Mouse (Mus musculus) brown adipose tissue, adult 24 weeks (tissue): ENCODE measurements around the gene Syne2. TPM values are rescaled to one million over a fixed set of nuclear protein-coding genes. Genes with fewer than 3 reads are reported as not detected.

Experiments used
- H3K27ac ChIP-seq: fragments of 200-500 bp; replicated peaks from 2 replicates; pipeline ENCODE4 v1.5.1; 2012; ENCODE audit warnings: low read depth, mild to moderate bottlenecking, low read length
- H3K4me1 ChIP-seq: fragments of 200-500 bp; 2 replicates; pipeline ENCODE4 v1.6.1; 2012; ENCODE audit warnings: low read length, mixed read lengths; ENCODE audit not compliant: control insufficient read depth, insufficient read depth, insufficient read length
- H3K4me3 ChIP-seq: fragments of 200-500 bp; 2 replicates; pipeline ENCODE4 v1.5.1; 2012; ENCODE audit warnings: low read depth, mild to moderate bottlenecking, low read length, moderate library complexity; ENCODE audit not compliant: insufficient read depth
- polyA plus RNA-seq: library from polyadenylated mRNA; stranded (reverse); fragments of >200 nt; gene quantifications from 2 replicates; pipeline ENCODE4 v1.2.4, GENCODE M21; 2012; ENCODE audit not compliant: missing spikeins, insufficient read depth, insufficient read length

Syne2 gene
- polyA plus RNA-seq, 1 experiment: 19.7 TPM

DNA sequence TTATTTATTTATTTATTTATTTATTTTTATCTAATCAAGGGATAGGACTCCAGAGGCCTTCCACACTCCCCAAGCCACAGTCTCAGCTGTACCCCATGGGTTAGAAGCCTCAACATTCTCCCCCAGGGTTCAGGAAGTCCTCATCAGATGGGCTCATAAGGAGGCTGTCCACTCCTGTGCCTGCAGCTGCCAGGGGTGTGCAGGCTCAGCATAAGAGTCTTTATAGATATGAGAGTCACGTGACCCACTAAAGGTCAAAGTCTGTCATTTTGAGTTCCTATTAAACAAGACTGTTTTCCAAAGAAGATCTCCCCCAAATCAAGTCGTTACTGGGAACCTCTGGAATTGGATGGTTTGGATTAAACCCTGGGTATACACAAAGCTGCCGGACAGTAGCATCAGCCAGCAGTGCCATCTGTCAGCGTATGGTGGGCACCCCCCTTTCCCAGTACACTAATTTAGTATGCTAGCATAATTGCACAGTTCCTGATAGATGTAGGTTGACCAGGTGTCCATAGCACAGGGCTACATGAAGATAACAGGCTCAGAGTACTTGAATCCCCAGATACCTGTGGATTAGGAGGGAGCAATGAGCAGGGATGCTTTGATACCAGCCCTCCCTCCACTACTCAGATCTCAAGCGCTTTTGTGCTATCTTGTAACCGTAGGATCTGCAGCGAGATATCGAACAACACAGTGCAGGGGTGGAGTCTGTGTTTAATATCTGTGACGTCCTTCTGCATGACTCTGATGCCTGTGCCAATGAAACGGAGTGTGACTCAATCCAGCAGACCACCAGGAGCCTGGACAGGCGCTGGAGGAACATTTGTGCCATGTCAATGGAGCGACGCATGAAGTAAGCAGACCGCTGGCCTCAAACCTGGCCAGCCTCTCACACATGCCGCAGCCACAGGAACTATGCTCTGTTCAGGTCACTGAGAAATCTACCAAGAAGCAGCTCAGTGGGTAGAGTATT is 276.0 kb downstream of the Syne2 start:
- Histone ChIP-seq H3K4me3 (no peak overlapping the region), H3K4me1 (no peaks in the 10 kb centered on the region), H3K27ac (no peak overlapping the region)

DNA sequence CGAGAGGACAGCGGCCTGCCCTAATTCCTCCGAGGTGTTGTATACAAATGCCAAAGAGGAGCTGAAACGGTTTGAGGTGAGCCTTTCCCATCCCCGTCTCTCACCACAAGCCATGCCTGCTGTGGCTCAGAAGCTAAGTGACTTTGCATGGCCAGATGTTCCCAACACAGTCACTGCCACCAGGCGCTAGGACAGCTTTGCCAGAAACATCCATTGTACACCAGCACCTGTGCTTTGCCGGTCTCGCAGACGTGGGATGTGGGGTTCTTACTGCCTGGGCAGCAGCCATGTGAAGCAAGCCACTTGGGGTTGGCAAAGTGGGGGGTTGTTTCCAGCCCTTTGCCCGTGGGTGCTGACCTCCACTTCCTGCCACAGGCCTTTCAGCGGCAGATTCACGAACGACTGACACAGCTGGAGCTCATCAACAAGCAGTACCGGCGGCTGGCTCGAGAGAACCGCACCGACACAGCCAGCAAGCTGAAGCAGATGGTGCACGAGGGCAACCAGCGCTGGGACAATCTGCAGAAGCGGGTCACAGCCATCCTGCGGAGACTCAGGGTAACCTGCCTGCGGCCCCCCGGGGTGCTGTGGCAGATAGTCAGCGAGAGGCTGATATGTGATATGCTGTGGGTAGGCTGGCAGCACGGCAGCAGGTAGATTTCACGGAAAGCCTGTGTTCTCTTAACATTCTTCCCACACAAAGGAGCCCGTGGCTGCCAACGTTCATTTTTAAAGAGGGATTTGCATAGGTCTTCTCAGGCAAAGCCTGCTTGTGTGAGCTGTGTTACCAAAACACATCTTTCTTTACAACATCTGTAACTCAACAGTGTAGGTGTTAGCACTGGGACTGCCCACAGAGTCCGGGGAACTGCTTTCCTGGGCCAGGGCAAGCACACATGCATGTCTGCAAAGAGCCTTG is 277.4 kb downstream of the Syne2 start:
- Histone ChIP-seq H3K4me3 (no peak overlapping the region), H3K4me1 (no peaks in the 10 kb centered on the region; the same call in 1 of the 2 replicates), H3K27ac (no peak overlapping the region)

DNA sequence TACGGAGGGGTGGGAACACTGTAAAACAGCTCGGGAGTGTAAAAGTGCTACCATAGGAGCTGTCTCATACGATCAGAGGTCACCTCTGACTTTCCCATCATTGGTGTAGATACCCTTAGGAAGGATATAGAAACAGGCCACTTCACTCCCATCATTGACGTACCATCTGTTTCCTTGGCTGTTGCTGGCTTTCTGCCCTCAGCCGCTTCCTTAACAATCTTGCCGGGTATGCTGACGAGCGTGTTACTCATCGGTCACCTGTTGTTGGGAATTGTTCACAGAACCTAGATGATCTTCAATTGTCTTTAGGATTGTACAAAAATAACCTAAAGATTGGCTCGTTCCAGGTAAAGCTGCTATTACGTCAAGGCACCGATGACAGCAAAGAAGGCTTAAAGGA is 284.7 kb downstream of the Syne2 start:
- Histone ChIP-seq H3K4me3 (no peak overlapping the region), H3K27ac (no peak overlapping the region), H3K4me1 (no peaks in the 10 kb centered on the region; the same call in 1 of the 2 replicates)

DNA sequence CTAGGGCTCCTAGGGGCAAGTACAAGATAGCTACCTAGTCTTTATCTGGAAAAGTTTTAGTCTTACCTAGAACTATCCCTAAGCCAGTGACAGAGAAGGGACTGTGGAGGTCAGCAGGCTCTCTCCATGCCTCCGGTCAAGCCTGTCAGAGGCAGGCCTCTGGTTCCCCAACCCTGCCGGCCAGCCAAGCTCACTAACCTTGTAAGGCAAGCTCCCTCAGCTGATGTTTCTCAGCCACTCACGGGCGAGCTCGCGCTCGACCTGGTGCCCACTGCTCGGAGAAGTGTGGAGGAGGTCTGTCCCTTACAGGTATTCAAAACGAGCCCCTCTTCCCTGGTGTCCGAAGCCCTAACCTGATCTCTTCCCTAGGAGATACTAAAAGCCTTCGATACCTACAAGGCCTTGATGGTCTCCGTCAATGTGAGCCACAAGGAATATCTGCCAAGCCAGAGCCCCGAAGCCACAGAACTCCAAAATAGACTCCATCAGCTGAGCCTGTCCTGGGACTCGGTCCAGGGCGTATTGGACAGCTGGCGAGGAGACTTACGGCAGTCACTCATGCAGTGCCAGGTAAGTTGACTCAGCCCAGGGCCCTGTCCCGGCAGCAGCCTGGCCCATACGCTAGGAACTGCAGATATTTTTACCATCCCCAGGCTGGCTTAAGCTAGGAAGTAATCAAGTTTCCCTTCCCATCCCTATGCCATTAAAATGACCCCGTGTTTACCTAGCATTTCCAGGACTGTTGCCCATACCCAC is 286.8 kb downstream of the Syne2 start:
- Histone ChIP-seq H3K4me1 (no peaks in the 10 kb centered on the region), H3K4me3 (no peak overlapping the region), H3K27ac (no peak overlapping the region)

DNA sequence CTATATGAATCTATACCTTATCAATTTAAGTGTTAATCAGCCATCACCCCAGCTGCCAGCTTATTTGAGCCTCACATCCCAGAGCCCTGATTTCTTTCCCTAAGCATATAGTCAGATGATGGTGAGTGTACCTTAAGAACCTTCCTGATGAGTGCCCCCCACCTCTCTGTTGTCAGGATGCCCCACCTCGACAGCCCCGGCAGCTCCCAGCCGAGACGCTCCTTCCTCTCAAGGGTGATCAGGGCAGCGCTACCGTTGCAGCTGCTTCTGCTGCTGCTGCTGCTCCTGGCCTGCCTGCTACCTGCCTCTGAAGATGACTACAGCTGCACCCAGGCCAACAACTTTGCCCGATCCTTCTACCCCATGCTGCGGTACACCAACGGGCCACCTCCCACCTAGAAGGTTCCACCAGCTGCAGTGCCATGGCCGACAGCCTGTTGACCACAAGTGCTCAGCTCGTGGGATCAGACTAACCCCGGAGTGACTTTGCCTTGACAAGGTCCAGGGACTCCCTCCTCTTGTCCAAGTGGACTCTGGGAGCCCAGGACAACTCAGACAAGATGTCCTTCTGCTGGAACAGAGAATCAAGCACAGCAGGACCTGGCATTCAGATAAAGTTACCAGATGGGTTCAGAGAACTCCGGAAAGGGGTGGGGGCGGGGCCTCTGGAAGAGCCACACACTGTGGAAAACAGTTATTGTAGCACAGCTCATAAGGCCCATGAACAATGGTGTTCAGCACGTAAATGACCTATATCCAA is 291.9 kb downstream of the Syne2 start:
- no peaks in the 10 kb centered on the region for H3K4me1 ChIP-seq
- H3K27ac ChIP-seq: no peak overlapping the region

DNA sequence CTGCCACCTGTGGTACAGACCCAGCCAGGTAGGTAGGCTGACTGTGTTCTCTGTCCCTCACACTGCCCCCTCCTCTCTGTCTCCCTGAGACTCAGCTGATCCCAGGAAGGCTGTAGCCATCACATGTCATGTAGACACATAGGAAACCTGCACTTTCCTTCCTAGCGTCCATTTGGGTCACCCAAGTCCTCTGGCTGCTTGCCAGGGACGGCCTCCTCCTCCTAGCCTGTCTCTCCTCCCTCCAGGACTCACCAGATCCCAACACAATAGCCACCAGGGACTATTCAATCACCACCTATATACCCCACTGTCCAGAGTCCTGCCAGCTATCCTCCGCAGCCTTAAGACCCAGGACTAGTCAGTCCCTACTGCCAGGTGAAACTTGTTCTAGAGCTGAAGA is 293.1 kb downstream of the Syne2 start:
- H3K4me1 ChIP-seq: no peaks in the 10 kb centered on the region
- no peak overlapping the region for H3K4me3 ChIP-seq
- H3K27ac ChIP-seq: no peak overlapping the region

More for the DNA sequence above, 291.9 kb downstream of the Syne2 start:
- no peak overlapping the region for H3K4me3 ChIP-seq

DNA sequence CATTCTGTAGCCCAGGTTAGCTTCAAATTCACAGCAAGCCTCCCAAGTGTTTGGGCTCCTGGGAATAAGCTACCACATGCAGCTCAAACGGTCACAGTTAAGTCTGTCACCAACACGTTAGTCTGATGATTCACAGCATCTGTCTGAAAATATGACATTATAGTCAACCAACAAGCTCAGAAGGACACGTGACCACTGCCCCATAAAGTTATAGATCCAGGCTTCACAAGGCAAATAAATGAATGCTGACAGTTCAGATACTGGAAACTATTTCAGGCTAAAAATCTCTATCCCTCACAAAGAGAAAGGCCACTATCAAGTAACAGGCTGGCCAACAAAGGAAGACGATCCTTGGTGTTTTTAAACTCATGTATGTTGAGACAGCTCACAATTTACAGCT is 298.6 kb downstream of the Syne2 start:
- Histone ChIP-seq H3K4me3 (no peak overlapping the region), H3K27ac (no peak overlapping the region), H3K4me1 (no peaks in the 10 kb centered on the region)

DNA sequence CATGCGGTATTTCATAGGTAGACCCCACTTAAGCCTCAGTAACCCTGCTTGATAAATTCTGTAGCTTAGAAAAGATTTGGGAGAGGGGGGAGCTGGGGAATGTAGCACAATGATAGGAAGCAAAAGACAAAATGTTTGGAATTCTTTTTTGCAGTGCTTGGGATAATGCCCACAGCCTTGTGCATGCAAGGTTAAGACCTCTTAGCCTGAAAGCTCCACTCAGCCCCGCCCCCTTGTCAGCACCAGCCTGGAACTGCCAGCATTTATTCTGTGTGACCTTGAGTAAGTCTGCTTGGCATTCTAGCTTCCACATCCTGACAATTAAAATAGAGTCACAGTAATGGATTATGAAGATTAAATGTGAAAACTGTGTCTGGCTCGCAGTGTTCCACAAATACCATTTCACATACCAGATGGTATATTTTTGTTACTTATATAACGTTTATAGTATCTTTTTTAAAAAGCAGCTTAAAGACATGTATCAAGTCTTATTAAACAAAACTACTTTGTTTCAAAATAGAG is 299.8 kb downstream of the Syne2 start:
- Histone ChIP-seq H3K4me1 (no peaks in the 10 kb centered on the region), H3K27ac (no peak overlapping the region), H3K4me3 (no peak overlapping the region)

DNA sequence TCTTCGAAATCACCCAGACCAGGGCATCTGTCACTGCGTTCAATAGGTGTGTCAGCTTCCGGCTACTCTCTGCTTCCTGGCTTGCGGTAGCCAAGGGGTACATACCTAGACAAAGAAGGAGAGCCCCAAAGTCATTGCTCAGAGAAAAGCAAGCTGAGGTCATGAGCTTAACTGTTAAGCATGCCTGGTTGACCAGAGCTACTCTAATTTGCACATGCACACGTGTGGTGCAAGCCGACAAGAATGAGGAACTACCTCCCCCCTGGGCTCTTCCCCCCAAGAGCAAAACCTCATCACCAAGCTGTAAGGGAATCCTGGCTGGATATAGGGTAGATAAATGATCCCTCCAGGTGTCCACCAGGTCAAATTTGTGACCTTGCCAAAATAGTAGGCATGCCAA is 305.3 kb downstream of the Syne2 start:
- no peaks in the 10 kb centered on the region for H3K4me1 ChIP-seq
- H3K4me3 ChIP-seq: no peak overlapping the region
- H3K27ac ChIP-seq: no peak overlapping the region

DNA sequence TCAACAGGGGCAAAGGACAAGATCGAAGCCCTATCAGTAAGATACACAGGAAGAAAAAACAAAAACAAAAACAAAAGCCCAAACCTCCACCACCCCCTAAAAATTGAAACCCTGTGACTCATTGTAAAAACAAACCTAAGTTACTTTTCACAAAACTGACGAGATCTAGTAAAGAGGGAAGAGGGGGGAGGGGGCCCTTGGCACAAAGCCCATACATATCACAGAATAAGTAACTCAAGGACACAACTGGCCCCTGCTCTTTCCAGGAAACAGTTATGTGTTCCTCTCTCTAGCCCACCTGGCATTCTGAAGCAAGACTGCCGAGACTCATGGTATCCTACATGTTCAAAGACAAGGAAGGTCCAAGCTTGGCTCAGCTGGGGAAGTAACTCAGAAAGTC is 310.4 kb downstream of the Syne2 start:
- no peaks in the 10 kb centered on the region for H3K4me1 ChIP-seq

DNA sequence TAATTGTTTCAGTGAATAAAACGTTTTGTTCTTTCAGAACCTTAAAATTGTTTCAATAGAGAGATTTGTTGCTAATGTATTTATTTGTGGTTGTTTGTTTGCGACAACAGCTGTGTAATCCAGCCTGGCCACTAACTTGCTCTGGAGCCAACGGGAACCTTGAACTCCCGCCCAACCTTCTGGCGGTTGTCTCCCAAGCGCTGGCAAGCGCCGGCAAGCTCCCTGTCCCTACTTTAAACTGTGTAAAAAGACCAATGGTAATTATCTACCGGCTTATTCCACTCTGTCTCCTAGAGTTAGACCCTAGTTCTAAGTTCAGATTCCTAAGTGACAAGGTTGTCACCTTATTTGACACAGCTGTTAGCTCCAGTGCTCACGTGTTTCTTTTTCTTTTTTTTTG is 310.9 kb downstream of the Syne2 start:
- H3K4me3 ChIP-seq: no peak overlapping the region
- no peak overlapping the region for H3K27ac ChIP-seq
- H3K4me1 ChIP-seq: no peaks in the 10 kb centered on the region

More for the DNA sequence above, 310.4 kb downstream of the Syne2 start:
- no peak overlapping the region for H3K27ac ChIP-seq
- no peak overlapping the region for H3K4me3 ChIP-seq

DNA sequence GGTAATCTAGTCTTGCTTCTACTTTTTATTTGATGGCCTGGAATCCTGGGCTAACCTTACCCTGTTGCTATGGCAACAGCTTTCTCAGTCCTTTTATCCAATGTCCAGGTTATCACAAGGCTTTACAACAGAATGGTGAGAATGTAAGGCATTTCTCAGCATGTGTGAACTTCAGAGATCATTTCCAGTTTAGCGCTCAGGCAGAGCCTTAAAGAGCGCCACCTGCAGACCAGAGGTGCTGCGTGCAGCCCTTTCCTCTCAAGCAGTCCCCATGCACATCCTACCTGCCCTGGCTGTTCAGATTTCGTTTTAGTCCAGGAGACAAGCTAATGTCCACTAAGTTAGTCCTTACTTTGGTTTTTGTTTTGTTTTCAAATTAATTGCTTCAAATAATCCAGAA is 312.3 kb downstream of the Syne2 start:
- no peak overlapping the region for H3K4me3 ChIP-seq
- no peaks in the 10 kb centered on the region for H3K4me1 ChIP-seq
- H3K27ac ChIP-seq: no peak overlapping the region

DNA sequence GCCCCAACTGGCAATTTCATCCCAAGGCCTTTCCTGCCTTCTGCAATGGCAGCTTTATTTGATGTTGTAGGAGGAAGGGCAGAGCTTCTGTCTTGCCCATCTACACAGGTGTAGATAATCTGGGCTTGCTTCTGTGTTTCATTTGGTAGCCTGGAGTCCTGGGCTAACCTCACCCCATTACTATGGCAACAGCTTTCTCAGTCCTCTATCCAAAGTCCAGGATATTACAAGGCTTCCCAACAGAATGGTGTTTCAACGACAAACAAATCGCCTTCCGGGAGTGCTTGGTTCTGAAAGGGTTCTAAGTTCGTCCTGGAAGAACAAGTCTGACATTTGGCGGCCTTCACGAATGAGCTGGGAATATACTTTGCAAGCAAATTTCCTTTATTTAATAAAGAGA is 313.0 kb downstream of the Syne2 start:
- no peak overlapping the region for H3K4me3 ChIP-seq
- H3K27ac ChIP-seq: no peak overlapping the region
- no peaks in the 10 kb centered on the region for H3K4me1 ChIP-seq

DNA sequence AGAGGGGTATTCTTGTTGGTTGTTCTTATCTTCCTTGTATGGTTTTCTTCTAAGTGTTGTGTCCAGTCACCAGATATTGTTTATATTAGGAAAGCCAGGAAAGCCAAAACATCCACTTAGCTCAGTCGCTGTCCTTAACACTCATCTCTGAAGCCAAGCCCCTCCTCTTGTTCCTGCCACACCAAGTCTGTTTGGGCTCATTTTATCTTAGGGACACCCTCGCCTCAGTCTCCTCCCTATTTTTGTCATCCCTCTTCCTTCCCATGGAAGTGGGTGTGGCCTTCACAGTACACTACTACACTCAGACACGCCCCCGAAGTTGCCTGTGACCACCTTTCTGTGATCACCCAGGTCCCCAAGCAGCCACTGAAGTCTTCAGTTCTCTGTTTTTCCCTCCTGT is 314.7 kb downstream of the Syne2 start:
- H3K27ac ChIP-seq: no peak overlapping the region
- H3K4me3 ChIP-seq: no peak overlapping the region
- no peaks in the 10 kb centered on the region for H3K4me1 ChIP-seq
